Mouse (Mus musculus) gastrocnemius, adult 18-20 months (tissue): ENCODE results near the gene Rarres1. TPM values are rescaled to one million over a fixed set of nuclear protein-coding genes. Genes with fewer than 3 reads are reported as not detected.

Experiments
- DNase-seq: peaks from one replicate; pipeline ENCODE4 v3.0.0; 2021; ENCODE audit warnings: low spot score
- total RNA-seq, 2 experiments: library from RNA; stranded (reverse); gene quantifications; 2 replicates each; pipeline ENCODE4 v1.2.3; 2021

Rarres1 gene
- total RNA-seq, 2 experiments from 2014 or later: 0.50 to 0.57 TPM

DNA sequence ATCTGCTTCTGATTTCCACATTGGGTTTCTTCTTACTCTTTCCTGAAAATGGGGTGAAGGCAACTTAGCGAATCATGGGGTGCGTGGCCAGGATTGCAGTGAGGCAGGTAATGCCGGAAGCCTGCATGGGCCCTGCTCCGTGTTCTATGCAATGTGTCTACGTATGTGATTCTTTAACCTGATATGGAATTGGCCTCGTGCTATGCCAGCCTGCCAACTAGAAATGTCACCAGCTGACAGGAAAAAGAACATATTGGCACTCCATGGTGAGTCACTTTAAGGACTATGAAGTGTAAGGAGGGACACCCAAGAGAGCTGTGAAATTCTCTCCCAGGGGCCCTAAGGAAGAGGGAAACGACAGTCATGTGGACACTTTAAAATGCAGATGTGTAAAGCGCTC lies 22.2 kb downstream of the Rarres1 start:
- DNase-seq: no peak

DNA sequence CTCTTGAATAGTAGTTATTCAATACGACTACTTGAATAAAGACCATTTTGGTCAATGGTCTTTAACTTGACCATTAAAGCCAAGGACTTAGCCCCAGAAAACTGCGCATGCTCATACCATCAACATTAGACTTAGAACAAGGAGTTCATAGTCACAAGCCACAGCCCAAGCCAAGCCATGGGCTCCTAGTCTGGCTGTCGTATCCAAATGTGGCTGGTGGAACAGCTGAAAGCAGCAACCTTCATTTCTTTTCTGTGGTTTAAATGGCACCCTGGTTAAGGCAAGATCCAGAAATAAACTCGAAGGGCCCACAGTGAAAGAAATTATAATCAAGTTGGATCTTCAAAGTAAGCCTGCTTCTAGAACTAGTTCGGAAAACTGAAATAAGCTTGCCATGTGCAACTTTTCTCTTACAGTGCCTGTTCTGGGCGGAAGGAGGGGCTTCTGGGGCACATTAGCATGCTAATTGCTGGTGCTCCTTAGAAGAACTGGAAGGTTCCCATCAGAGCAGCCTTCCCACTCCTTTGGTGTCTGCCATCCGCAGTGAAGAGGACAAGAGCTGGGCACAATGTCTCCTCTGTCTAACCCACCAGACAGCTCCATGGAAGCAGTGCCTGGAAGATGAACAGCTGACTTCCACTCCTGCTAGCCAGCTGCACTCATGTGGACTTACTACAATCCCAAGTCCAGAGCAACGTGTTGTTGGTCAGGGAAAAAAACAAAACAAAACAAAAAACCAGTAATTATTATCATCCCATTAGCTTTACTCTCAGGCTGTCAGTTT lies 23.0 kb downstream of the Rarres1 start:
- no peak for DNase-seq

DNA sequence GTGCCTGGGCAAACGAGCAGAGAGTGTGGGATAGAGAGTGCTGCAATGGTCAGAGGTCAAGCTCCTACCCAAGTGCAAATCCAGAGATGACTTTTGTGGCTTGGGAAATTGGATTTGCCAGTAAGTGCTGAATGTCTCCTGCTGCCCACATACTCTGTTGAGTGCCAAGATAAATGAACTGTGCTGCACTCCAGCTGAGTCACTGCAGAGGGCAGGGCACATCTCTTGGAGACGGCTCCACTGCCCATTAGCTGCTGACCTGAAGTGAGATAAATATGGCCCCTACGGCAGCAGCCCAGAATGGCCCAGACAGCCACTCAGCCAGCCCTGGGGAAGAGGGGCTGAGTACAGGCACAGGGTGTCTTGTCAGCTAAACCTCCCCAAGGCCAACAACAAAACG lies 25.2 kb downstream of the Rarres1 start:
- DNase-seq: no peak

- DNase-seq: no peak
Measured at GRCm38 (mm10) chr3:67485233-67485632, 30.1 kb downstream of the Rarres1 start.

DNA sequence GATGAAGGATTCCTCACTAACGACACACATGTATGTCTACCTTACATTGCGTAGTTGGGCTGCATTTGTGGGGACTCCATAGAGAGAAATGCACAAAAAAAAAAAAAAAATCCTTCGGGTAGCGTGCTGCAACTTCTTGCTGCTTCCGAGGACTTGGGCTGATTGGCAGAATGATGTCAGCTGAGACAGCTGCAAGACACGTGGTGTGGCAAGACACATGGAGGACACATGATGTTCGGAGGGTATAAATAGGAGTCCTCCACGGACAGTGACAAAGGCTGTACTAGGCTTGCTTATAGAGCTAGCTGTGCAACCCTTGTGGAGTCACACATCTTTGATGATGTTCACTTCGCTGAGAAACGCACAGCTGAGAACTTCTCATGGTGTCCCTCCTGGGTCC lies 32.9 kb downstream of the Rarres1 start:
- DNase-seq: no peak

GRCm38 (mm10) chr3:67479806-67480205 lies 35.5 kb downstream of the Rarres1 start:
- DNase-seq: no peak

DNA sequence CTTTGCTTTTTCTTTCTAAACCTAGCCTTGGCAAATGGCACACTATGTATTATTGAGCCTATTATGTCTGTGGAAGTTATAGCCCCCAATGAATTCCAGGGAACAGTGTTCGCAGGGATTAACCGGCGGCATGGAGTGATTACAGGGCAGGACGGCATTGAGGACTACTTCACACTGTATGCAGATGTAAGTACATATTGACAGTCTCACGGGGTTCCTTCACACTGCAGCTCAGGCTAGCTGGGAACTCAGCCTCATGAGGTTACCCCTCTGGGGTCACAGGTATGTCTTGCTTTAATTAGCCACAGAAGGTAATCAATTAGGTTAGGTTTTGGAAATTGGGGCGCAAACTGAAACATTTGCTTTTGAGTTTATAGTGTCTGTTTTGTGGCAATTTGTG lies 41.9 kb downstream of the Rarres1 start:
- DNase-seq: no peak

- no peak for DNase-seq
Measured at GRCm38 (mm10) chr3:67471408-67472127, 43.8 kb downstream of the Rarres1 start.

DNA sequence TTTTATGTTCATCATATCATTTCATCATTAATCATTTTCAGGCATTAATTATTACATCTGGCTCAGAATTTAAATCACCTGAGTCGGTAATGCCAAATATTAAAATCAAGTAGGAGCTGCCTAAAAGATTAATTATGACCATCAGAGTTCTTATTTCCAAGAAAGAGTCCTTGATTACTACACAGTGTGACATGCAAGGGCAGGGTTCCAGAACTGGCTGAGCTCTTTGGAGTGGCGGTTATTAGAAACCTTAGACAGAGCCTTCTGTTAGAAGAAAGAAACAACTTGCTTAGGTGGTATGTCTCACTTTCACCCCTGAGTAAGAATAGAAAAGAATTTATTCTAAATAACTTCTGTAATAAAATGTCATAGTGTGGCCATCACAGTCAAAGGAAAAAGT lies 48.0 kb downstream of the Rarres1 start:
- no peak for DNase-seq

GRCm38 (mm10) chr3:67466576-67466975 lies 48.7 kb downstream of the Rarres1 start:
- no peak for DNase-seq

DNA sequence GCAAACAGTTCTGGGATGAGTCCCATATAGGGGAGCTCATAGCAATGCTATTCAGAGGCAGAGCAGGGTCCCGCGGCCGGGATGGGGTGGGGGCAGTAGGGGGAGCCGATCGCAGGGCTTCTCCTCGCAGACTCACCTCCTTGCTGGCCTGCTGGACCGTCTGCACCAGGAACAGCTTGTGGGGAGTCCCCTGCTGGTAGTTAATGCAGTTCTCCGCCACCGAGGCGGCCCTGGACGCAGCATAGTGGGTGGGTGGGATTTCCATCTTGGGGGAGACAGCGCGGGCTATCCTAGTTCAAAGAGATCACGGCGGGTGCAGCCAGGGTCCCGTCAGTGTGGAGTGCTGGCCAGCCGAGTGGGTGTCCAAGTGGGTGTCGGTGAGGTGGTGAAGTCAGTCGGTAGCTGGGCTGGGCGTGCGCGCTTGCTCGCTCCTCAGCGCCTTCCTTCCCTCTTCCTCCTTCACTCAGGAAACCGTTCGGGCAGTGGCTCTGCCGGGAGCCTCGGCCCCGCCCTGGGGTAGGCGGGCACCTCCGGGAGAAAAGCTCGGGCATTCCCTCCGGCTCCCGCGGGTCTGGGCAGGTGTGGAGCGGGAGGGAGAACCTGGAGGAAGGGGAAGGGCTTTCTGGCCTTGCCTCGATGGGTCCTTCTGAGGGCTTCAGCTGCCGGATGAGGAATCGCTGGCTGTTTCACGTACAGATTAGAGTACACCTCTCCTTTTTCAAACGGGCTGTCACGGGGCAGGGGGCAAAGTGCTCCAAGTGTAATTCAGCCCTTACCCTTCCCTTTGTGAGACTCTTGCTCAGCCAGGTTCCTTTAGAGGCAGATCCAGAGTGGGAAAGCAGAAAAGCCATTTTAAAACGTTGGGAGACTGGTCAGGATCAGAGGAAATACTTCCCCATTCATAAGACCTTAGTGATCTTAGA lies 51.6 kb downstream of the Rarres1 start, which contains the start of gene Lxn:
TSS of gene Lxn (minus strand) at position 477 of the 923 bp plus-strand sequence.
- DNase-seq: peak; percentile 23

GRCm38 (mm10) chr3:67463001-67463400 lies 52.3 kb downstream of the Rarres1 start:
- no peak for DNase-seq

GRCm38 (mm10) chr3:67462578-67462977 lies 52.7 kb downstream of the Rarres1 start:
- no peak for DNase-seq

GRCm38 (mm10) chr3:67462015-67462414 lies 53.3 kb downstream of the Rarres1 start:
- DNase-seq: no peak

DNA sequence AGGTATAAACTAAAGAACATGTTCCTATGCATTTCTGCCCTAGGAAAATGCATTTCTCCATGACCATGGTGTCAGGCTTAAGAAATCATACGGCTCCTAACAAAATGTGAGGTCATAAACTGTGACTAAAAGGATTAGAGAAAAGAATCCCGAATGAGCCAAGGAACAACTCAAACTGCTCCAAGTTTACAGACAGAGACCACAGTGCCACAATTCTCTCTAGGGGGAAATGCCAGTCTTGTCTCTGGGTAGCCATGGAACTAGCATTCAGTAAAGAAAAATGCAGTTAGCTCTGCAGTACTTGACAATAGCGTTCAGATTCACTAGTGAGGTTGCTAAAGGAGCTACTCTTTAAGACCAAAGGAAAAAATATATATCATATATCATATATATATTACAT lies 55.4 kb downstream of the Rarres1 start:
- no peak for DNase-seq

GRCm38 (mm10) chr3:67450601-67451210 lies 64.6 kb downstream of the Rarres1 start:
- no peak for DNase-seq

DNA sequence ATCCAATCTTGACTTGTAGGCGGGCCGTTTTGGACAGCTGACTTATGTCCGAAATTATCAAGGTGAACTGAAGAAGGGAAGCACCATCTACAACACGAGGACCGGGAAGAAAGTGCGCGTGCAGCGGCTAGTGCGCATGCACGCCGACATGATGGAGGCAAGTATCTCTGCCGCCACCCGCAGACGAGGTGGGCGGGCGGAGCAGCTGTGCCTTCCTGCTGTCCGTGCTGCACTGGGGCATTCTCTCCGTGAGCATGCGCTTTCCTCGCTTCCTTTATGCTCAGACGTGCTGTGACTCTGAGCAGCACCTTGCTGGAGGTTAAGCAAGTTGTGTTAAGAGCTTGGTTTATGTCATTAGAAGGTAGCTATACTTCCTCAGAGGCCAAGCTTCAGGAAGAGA lies 65.7 kb downstream of the Rarres1 start:
- no peak for DNase-seq

GRCm38 (mm10) chr3:67447143-67447542 lies 68.2 kb downstream of the Rarres1 start:
- no peak for DNase-seq

- no peak for DNase-seq
Measured at GRCm38 (mm10) chr3:67434011-67434410, 81.3 kb downstream of the Rarres1 start.

DNA sequence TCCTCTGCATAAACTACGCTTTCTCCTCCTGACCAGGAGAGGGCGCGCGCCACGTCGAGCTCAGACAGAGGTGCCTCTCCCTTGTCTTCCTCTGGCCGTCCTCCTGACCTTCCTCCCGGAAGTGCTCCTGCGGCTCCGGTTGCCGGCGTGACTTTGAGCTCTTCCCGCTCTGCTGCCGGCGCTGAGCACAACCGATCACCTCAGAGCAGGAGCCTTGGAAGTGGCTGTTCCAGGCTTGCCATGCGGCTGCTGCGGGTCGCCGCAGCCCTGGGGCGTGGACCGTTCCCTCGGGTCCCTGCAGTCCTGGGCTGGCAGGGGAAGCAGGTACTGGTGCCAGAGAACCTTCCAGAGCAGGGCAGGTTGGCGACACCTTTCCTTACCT lies 85.3 kb downstream of the Rarres1 start, which contains the start of gene Gfm1:
TSS of gene Gfm1 (plus strand) at position 98 of the 382 bp plus-strand sequence.
- peak; percentile 89 for DNase-seq

DNA sequence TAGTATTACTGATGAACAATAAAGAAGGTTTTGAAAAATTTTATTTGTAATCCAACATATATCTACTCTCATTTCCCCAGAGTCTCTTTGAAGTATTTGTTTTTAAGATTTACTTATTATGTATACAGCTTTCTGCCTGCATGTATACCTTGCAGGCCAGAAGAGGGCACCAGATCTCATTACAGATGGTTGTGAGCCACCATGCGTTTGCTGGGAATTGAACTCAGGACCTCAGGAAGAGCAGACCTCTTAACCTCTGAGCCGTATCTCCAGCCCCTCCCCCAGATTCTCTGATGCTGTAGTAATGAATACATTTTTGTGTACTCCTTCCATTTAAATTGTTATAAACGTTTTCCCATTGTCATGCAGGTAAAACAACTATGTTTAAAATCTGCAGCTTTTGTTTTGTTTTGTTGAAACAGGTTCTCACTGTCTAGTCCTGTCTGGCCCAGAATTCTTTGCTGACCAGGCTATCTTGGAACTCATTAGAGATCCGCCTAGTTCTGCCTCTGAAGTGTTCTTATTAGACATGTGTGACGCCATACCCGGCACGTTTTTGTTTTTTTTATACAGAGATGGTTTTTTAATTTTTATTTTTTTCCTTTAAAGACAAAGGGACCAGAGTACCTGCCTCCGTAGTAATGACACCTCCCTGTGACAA lies 85.9 kb downstream of the Rarres1 start:
- DNase-seq: no peak
